Mouse (Mus musculus) cerebellum, postnatal 25 days (tissue): ENCODE results near the gene Cacng4.

Experiments
- DNase-seq, 2 experiments: peaks; one replicate each; pipeline ENCODE4 v3.0.0; 2021; ENCODE audit warnings: mixed read lengths in 2 of 2

Gene Cacng4

DNA sequence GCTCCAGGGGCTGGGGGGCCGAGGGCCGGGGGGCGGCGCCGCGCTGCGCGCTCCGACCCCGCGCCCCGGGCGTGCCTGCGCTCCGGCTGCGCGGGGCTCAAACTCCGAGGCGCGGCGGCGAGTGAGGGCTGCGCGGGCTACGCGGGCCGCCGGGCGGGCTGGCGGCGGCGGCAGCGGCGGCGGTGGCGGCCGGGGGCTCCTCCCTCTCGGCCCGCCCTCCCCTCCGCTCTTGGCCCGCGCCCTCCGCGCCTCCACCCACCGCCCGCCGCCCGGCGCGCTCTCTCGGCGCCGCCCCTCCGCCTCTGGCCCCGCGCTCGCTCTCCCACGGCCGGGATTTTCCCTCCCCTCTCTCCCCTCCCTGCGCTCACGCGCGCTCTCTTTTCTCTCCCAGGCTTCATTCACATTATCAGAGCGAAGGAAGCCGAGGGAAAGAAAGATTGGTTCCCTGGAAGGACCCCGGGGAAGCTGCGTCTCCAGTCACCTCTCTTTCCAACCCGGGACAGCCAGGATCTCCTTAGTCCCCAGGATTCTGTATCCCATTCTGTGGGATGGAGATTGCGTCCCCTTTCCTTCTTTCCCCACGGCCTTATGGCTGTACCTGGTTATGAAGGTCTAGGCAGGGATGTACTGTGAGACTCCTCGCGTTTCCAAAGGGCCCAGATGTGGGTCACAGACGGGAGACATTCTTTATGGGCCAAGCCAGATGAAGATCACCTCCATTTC, at the start of gene Cacng4:
Gene Cacng4, minus strand, starts transcription at position 11 of the 723 bp plus-strand sequence.
- peak in 1 of 2 experiments; percentile 49 for DNase-seq

DNA sequence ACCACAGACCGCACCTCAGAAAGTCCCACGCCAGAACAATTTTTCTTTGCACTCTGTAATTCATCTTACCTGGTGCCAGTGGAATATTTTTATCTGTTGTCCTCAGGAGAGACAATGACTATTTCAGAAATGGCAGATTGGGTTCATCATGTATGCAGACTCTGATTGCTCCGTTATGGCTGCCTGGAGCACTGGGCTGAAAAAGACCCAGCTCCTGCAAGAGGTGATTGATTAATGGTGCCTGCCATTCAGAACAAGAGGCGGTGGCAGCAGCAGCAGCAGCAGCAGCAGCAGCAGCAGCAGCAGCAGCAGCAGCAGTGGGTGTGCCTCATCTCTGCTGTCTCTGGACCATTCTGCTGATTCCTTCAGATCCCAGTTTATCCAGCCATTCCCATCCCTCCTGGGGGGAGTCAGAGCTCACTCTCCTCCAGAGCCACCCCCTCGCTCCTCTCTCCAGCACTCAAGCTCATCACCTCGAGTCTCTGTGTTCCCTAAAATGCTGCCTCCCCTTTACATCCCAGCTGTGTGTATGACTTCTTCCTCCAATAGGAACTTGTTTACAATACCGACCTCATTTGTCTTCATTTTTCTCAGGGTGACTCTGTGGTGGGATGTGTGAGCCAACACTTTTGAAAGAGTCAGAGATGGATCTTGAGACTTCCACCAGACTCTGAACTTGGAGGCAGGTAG, 39.1 kb upstream of the Cacng4 start:
- DNase-seq: no peak

DNA sequence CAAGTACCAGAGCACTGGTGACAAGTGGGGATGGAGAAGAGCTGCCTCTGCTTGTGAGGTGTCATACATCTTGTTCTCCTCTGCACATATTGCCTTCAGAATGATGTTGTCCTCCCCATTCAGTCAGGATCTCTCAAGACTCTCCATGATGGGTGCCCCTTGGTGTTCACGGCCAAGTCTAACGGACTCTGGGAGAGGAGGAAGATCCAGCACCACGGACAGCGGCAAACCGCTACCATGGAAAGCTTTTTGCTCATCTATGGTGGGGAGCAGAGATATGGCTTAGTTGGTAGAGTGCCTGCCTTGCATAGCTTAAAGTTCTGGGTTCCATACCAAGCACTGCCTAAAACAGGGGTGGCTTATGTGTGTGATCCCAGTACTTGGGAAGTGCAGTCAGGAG, 22.8 kb upstream of the Cacng4 start:
- no peak for DNase-seq

DNA sequence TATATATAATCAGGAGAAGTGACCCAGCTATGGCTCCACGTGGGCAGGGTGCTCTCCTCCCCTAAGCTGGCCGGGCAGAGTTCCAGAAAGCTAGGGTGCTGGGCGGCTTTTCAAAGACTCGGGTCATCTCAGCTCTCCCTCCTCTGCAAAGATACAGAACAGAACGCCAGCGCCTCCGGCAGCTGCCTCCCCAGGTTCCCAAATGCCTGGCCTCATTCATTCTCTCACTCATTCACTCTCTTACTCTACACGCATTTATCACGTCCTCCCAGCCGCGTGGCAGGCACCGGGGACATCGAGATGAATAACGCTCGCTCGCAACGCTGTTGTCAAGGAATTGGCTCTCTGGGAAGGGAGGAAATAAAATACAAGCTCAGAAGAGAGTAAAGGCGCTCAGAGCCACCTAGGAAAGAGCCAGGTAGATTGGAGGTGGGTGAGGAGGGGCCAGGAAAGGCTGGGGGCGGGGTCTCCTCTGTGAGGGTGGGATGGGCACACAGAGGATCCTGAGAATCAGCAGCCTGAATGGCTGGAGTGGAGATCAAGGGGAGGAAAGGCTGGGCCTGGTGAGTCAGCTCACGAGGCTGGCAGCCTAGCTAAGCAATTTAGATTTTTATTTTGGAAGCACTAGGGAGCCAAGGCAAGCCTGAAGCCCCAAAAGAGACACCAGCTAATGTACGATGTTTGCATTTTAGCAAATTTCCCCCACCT, 18.7 kb upstream of the Cacng4 start:
- DNase-seq: peak; percentile 34 to 54

DNA sequence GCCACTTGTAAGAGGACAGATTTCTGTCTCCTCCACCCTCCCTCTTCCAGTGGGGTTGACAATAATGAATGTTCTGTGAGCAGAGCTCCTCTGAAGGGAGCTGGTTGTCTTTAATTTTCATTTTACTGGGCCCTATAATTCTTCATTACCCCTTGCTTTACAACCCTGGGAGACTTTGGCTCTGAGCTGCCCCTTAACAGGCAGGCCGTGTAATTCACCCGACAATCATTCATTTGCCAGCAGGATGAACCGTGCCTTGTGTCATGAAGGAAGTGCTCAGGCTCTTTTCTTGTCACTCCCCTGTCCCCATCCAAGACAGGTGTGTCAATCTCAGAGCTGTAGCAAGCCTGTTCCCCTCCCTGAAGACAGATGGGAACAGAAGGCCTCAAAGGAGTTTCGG, 18.1 kb upstream of the Cacng4 start:
- DNase-seq: no peak

DNA sequence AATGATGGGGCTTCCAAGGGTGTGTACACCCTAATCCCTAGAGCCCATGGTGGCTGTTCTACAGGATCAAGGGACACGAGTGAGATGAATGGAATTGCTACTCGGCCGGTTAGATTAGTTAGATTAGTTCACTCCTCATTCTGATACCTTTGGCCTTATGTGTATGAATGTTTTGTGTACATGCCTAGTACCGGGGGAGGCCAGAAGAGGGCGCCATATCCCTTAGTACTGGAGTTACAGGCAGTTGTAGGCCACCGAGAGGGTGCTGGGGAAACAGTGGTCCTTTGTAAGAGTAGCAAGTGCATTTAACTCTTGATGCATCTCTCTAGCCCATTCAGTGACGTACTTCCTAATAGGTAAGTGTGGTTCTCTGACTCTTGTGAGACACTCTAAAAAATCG, 14.2 kb upstream of the Cacng4 start:
- DNase-seq: peak in 1 of 2 experiments; percentile 27

DNA sequence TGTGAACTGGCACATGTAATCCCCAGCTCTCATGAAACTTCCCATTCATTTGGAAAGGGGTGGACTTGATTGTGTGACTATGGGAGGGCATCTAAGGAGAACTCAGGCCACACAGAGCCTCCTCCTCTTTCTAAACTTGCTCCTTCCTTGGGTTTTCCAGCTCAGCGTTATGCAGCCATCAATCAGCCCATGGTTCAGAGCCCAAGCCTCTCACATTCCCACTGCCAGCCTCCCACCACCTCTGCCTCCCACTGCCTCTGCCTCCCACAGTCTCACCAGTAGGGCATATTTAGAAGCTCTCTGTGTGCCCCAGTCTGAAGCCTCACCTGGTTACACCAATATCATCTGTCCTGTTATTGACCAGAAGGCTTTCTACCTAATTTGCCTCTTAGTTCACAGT, 11.7 kb upstream of the Cacng4 start:
- DNase-seq: no peak

DNA sequence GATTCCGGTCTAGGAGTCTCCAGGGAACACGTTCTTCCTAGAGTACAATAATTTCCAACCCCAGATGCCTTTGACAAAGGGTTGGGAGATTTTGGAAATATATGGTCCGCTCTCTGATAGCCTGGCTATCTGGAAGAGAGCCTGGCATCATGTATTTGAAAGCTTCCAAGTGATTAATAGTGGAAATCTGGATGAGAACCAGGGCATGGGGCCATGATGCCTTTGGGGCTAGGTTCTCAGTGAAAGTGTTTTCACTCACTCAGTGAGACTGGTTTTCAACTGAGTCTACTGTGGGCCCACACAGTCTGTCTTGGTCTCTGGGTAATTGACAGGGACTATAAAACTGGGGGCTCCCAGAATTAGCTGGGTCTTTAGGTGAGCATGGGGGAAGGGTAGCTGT, 7.6 kb upstream of the Cacng4 start:
- no peak for DNase-seq

DNA sequence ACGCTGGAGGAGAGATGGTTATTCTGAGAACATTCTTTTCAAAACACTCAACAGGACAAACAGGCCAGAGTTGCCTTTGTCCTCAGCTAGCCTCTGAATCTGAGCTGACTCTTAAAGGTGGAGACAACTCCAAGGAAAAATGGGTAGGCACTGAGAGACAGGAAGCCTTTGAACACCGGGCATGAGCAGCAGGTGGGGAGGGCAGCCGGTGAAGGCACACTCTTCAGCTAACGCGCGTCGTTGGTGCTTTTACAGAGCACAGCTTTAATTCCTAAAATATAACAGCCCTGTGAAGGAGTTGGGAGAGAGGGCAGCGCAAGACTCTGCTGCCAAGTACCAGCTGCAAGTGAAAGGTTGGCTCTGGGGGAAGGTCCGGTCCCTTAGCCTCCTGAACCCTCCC, 5.0 kb upstream of the Cacng4 start:
- no peak for DNase-seq

DNA sequence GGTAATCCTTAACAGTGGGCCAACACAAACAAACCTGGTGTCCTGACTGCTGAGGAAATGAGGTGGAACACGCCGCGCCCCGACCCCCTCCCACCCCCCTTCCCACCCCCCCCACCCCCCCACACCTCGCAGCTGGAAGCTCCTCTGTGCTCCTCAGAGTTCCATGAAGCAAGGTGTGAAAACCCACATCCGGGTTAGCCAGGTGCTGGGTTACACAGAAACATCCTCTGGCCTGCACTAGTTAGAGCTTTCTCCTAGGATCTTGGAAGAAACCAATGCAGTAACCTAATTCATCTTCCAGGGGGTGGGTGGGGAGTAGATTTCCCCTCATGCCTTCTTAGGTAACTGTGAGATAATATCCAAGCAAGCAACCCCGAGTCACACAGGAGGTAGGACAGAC, 2.0 kb upstream of the Cacng4 start:
- DNase-seq: no peak

DNA sequence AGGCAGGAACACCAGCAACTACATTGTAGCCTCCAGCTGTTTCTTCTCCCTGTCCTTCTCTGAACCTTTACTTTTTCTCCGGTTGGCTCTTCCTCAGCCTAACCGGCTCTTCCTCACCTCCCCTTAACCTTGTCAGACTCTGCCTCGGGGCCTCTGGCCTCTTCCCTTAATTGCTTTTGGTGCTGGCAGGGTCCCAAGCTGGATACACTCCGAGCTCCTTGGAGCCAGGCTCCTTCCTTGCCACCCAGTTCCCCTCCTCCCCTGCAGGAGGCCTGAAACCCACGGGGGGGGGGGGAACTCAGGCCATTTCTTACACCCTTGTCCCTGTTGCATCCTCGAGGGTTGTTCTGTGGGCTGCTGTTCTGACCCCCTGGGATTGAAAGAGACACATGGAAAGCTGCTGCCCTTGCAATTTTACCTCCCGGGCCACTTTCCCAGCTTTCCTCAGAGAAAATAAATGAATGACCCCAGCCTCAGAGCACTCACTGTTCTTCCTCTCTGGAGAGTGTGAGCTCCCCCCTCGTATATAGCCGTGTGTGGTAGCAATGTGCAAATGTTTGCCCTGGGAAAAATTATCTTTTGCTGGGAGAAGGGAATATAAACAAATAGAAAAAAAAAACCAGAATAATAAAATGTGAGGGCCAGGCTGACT, 1.2 kb upstream of the Cacng4 start:
- DNase-seq: peak in 1 of 2 experiments; percentile 27

DNA sequence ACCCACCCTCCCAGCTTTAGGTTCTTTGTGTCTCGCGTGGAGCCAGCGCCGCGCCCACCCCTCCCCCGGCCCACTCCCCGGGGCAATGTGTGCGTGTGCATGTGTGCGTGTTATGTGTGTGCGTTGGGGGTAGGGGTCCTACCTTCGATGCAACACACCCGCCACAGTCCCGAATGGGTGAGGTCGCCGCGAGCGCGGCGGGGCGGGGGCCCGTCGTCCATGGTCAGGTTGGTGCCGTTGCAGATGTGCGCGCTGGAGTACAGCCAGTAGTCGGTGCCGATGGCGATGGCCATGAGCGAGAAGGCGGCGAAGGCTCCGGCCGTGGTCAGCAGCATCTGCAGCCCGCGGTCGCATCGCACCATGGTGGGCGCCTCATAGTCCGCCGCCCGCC, 259 bp downstream of the Cacng4 start:
- DNase-seq: peak in 1 of 2 experiments; percentile 36

DNA sequence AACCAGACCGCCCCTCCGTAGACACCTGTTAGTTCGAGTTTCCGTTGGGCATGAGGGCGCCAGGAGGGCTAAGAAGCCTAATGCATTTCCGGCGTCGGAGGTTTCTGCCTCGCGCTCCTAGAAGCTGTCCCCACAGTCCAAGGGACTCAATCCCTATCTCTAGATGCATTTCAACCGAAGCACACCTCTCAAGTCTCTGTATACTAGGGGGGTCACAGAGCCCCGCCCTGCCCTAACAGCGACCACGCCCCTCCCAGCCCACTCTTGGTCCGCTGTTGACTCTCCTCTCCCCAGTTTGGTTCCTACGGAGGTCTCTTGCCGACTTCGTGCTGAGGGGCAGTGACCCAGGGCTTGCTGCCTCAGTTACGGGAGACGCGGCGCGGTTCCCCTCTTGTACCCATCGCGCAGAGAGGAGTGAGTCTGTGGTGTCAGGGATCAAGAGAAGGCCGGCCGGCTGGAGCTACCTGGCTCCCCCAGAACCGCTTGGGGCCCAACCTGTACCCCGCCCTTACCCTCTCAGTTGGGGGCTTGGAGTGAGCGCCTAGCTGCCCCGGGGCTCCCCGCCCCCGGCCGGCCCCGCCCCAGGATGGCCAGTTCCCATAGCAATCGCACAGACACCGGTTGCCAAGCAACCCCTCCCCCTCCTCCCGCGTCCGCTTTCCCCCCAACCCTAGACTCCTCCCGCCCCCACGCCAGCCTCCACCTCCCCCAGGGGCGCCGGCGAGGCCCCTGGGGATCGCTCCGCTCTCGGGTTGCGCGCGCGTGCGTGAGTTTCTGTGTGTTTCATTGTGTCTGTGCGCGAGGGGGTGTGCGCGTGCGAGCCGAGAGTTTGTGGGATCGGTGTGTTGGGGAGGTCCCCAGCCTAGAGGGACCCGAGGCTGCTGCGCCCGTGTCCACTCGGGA, 906 bp downstream of the Cacng4 start:
- peak in 1 of 2 experiments; percentile 38 for DNase-seq

DNA sequence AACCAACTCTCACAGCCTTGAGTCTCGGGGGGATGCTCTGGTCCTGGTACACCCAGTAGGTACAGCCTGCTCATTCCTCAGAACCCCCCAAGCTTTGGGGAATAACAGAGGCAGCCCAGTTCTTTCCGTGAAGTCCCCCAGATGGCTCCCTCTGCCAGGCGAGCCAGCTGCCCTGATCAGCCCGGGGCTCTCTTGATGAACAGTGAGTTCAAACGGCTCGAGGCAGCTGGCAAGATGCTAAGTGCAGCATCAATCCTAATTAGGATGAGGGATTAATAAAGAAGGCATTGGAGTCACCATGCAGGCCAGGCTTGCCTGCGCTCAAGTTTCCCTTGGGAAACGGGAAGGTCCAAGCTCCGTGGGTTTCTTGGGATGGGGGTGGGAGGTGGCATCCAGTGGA, 2.2 kb downstream of the Cacng4 start:
- DNase-seq: no peak

DNA sequence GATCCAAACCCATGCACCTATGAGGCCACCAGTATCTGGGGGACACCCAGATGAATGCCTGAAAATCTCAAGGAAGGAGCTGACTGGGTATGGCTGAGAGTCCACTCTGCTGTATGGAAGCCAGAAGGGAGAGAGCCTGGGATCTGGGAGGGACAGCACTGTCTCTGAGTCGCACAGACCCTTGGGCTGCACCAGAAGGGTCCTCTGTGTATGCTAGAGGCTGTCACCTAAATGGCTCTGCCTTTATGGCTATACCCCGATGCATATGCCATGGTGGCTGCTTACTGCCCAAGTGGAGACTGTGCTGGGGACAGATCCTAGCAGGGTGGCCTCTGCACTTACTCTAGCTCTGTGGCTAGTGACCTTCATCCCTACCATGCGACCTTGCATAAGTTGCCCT, 8.6 kb downstream of the Cacng4 start:
- no peak for DNase-seq

DNA sequence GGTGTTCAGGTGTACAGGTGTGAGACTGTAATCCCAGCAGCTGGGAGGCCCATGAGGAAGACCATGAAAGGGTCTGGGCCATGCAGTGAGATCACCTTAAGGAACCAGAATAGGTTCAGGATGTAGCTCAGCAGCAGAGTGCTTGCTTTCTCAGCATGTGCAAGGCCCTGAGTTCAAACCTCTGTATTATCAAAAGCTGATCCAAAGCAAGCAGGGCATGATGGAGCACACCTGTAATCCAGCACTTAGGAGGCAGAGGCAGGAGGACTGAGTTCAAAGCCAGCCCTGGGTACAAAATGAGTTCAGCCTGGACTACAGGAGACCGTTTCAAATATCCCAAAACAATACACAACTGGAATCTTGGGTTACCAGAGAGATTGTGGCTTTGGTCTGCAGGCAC, 9.1 kb downstream of the Cacng4 start:
- no peak for DNase-seq

DNA sequence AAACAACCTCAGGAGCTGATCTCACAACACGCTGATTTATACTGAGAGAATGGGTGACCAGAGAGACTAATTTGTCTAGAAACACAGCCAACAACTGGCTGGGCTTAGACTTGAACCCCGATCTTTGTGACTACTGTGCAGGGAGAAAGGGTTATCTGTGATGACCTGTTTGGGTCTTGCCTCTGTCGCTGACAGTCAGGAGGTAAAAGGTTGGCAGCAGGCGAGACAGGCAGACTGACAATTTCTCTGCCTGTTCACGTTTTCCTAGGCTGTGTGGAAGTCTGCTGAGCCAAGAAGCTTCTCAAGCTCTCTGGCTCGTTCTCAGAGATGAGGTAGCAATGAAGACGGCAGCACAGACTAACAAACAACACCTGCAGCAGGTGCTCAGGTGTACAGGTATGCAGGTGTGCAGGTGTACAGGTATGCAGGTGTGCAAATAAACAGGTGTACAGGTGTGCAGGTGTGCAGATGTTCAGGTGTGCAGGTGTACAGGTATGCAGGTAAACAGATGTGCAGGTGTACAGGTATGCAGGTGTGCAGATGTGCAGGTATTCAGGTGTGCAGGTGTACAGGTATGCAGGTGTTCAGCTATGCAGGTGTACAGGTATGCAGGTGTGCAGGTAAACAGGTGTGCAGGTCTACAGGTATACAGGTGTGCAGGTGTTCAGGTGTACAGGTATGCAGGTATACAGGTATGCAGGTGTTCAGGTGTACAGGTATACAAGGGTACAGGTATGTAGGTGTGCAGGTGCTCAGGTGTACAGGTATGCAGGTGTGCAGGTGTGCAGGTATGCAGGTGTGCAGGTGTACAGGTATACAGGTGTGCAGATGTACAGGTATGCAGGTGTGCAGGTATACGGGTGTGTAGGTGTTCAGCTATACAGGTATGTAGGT, 10.2 kb downstream of the Cacng4 start:
- no peak for DNase-seq

DNA sequence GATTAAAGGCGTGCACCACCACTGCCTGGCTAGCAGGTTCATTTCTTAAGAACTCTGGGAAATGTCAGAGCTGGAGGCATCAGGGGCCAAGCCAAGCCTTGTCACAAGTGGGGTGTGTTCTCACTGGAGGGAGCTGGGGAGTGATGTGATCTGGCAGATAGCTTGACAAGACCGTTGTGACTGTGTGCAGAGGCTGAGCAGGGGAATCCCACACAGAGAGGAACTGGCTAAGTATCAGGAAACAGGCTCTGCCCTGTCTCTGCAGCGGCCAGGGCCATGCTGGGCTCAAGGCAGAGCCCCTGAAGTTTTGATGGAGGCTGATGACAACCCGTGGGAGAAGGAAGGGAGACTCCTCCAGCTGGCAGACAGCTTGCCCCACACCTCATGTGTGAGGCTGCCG, 11.8 kb downstream of the Cacng4 start:
- DNase-seq: no peak

DNA sequence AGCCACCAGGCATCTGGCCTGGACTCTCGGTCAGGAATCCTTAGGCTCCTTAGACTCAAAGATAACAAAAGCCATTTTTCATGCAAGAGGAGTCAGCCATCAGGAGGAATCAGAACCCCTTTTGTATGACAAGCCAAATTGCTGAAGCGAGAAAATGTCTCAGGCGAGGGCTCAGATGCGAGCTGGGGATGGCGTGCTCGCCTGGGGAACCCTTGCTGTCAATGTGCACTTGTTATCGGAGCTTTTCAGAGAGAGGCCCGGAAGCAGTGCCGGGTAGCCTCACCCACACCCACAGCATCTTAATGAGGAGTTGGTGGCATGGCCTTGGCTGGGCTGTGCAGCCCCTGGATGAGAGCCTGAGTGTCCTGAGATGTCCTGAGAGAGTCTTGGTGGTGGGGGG, 15.5 kb downstream of the Cacng4 start:
- DNase-seq: no peak

DNA sequence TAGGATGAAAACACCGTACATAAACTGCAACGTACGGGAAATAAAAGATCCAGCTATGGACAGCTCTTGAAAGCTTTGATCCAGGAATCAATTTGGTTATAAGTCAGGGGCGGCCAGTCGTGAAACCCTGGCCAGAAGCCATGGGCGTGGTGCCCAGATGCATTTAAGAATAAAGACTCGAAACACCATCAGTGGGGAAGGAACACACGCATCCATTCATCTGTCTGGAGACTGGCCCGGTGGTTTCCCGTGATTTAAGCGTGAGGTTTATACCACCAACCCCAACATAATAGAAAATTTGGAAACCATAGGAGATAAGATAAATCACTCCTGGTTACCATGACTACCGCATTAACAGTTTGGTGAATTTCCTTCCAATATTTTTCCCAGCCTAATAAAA, 16.9 kb downstream of the Cacng4 start:
- no peak for DNase-seq

DNA sequence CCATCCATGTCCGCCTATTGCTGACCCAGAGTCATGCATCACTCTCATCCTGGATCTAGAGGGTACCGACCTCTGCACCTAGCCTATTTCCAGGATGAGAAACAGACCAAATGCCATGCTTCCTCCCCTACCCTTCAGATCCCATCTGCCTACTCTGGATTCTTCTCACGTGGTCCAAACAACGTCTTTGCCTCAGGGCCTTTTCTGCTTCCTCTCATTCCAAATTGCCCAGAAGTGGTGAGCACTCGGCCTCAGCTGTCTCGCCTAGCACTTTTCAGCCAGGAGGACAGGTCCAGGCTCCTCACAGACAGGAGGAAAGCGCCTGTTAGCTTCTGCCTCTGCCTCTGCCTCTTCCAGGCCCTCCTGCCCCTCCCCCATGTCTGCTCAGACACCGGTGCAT, 21.0 kb downstream of the Cacng4 start:
- no peak for DNase-seq
